Mouse (Mus musculus) forebrain, postnatal 0 days (tissue): ENCODE data around the gene Usp15. TPM values are rescaled to one million over a fixed set of nuclear protein-coding genes. Genes with fewer than 3 reads are reported as not detected.
A peak's percentile ranks its signal among the peaks of the same experiment; 100 is the strongest.

ENCODE experiments used
- ATAC-seq: fragments of 200-750 bp; cut with Nextera tagmentation; 2 replicates; pipeline ENCODE4 v1.8.0; 2017; ENCODE audit warnings: mild to moderate bottlenecking, moderate library complexity
- DNase-seq: peaks from one replicate; pipeline ENCODE4 v3.0.0-alpha.2; 2015
- H3K27ac ChIP-seq: fragments of 300-500 bp; sonication (generic); 2 replicates; pipeline ENCODE4 v1.5.1; 2014; ENCODE audit warnings: low read depth, mild to moderate bottlenecking, antibody characterized with exemption, low read length, moderate library complexity, mixed read lengths
- H3K27me3 ChIP-seq: fragments of 300-500 bp; sonication (generic); 2 replicates; pipeline ENCODE4 v1.6.1; 2014; ENCODE audit warnings: mild to moderate bottlenecking, low read length, mixed read lengths; ENCODE audit not compliant: insufficient read depth
- H3K36me3 ChIP-seq: fragments of 300-500 bp; sonication (generic); 2 replicates; pipeline ENCODE4 v1.6.1; 2014; ENCODE audit warnings: mild to moderate bottlenecking, moderate library complexity; ENCODE audit not compliant: insufficient read depth
- H3K4me1 ChIP-seq: fragments of 300-500 bp; sonication (generic); 2 replicates; pipeline ENCODE4 v1.6.1; 2014; ENCODE audit warnings: antibody characterized with exemption; ENCODE audit not compliant: insufficient read depth
- H3K4me2 ChIP-seq: fragments of 300-500 bp; sonication (generic); 2 replicates; pipeline ENCODE4 v1.6.1; 2014; ENCODE audit warnings: low read depth, mild to moderate bottlenecking, moderate library complexity
- H3K4me3 ChIP-seq: fragments of 300-500 bp; sonication (generic); 2 replicates; pipeline ENCODE4 v1.5.1; 2014; ENCODE audit warnings: low read depth, low read length, mixed read lengths
- H3K9ac ChIP-seq: fragments of 300-500 bp; sonication (generic); 2 replicates; pipeline ENCODE4 v1.6.1; 2014; ENCODE audit warnings: mild to moderate bottlenecking
- H3K9me3 ChIP-seq: fragments of 300-500 bp; sonication (generic); 2 replicates; pipeline ENCODE4 v1.6.1; 2016; ENCODE audit warnings: low read length
- CTCF ChIP-seq: sonication (generic); IDR thresholded peaks from 2 replicates; pipeline ENCODE4 v1.5.1; 2016; ENCODE audit warnings: antibody characterized with exemption, control low read depth, low read depth
- WGBS: fragments of 180-500 bp; shearing (Covaris S2); extraction: QIAGEN DNeasy Blood & Tissue Kit; methylation state at CpG from one replicate; pipeline ENCODE4 v1.1.7; 2014; 5-methylcytosine and 5-hydroxymethylcytosine counted together
- microRNA-seq, 2 experiments: library from miRNA; unstranded; fragments of <30 nt; microRNA quantifications; one replicate each; pipeline ENCODE4; 2016
- polyA plus RNA-seq: library from polyadenylated mRNA; unstranded; fragments of >200 nt; fragmentation: Nextera tagmentation; extraction: Ambion mirVana; gene quantifications from 2 replicates; pipeline ENCODE4 v1.2.1, GENCODE M21; 2015
- total RNA-seq: library from RNA; depleted of rRNA; stranded (reverse); fragments of >200 nt; gene quantifications from 2 replicates; pipeline ENCODE4 v1.2.3, GENCODE M21; 2014; rRNA removed

The Usp15 gene
- total and polyA plus RNA-seq, 2 experiments from 2014 or later: 54.1 to 72.8 TPM

- DNase-seq (no peak), ATAC-seq (no peak)
- Histone ChIP-seq H3K4me2 (no peak overlapping the region), H3K9ac (no peak overlapping the region), H3K27me3 (no peaks in the 10 kb centered on the region), H3K27ac (no peak overlapping the region), H3K4me1 (no peaks in the 10 kb centered on the region), H3K36me3 (peaks cover 5% of the 10 kb centered on the region; the same call in 1 of the 2 replicates), H3K9me3 (no peaks in the 10 kb centered on the region), H3K4me3 (no peak overlapping the region)
- no peak for TF ChIP-seq CTCF
- WGBS: 95% methylated on average over 6 of the region's 6 CpGs
Measured at GRCm38 (mm10) chr10:123060831-123061230, 136.0 kb downstream of the Usp15 start.

DNA sequence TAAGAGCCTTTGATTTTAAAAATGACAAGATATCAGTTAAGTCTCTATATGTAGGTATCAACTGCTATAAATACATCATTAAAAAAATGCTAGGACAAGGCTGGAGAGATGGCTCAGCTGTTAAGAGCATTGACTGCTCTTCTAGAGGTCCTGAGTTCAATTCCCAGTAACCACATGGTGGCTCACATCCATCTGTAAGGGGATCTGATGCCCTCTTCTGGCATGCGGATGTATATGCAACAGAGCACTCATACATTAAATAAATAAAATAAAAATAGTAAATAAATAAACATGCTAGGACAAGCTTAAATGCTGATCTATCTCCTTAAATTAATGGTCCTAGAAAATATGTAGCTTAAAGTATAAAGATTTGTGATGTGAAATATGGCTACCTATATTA lies 139.7 kb downstream of the Usp15 start:
- no peak overlapping the region for H3K27ac ChIP-seq
- WGBS: 90% methylated on average over 1 of the region's 1 CpGs
- no peak for ATAC-seq
- peaks cover 5% of the 10 kb centered on the region; the same call in 1 of the 2 replicates for H3K36me3 ChIP-seq
- H3K4me2 ChIP-seq: no peak overlapping the region
- no peaks in the 10 kb centered on the region for H3K4me1 ChIP-seq
- H3K4me3 ChIP-seq: no peak overlapping the region
- DNase-seq: no peak
- H3K9ac ChIP-seq: no peak overlapping the region
- TF ChIP-seq CTCF: peak; percentile 30; the same call in 1 of the 2 replicates
- no peaks in the 10 kb centered on the region for H3K9me3 ChIP-seq
- H3K27me3 ChIP-seq: no peaks in the 10 kb centered on the region

DNA sequence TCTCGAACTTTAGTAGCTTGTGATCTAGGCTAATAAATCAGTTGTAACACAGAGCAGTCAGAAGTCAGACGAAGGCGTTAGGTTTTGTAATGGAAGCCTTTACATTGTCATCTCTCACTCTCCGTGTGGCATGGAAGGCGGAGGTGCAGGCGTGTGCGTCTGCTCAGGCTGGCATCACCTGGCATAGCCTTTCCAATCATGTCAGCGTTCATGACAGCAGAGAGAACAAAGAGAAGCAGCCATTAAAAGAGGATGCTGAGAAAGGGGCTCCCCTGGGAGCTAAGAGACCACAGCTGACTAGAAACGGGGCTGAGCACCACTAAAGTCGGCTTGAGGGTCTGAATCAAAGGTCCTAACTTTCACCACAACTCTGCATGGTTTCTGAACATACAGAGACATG lies 140.3 kb downstream of the Usp15 start:
- Histone ChIP-seq H3K4me2 (no peak overlapping the region), H3K9me3 (no peaks in the 10 kb centered on the region), H3K9ac (no peak overlapping the region), H3K36me3 (peaks cover 5% of the 10 kb centered on the region; the same call in 1 of the 2 replicates), H3K27me3 (no peaks in the 10 kb centered on the region), H3K4me3 (no peak overlapping the region), H3K27ac (no peak overlapping the region), H3K4me1 (no peaks in the 10 kb centered on the region)
- no peak for DNase-seq
- WGBS: 77% methylated on average over 10 of the region's 10 CpGs
- no peak for ATAC-seq
- TF ChIP-seq CTCF: no peak

GRCm38 (mm10) chr10:123055205-123056000 lies 141.4 kb downstream of the Usp15 start:
- H3K9me3 ChIP-seq: no peaks in the 10 kb centered on the region
- no peak overlapping the region for H3K9ac ChIP-seq
- no peak overlapping the region for H3K27ac ChIP-seq
- no peak overlapping the region for H3K4me2 ChIP-seq
- H3K4me1 ChIP-seq: no peaks in the 10 kb centered on the region
- no peak overlapping the region for H3K4me3 ChIP-seq
- TF ChIP-seq CTCF: no peak
- ATAC-seq: no peak
- peaks cover 11% of the 10 kb centered on the region; the same call in 1 of the 2 replicates for H3K36me3 ChIP-seq
- no peak for DNase-seq
- 83% methylated on average over 9 of the region's 9 CpGs for WGBS
- H3K27me3 ChIP-seq: no peaks in the 10 kb centered on the region

Small RNA genes lying within 50 kb of the gene (microRNA-seq; reads per million reads assigned to microRNA genes)
- gene Gm27920: 0 to 0.73 reads per million in 2 experiments

Other genes starting within 250 kb of the Usp15 start
- gene Mon2, start 120.5 kb downstream of the Usp15 start, total RNA-seq: 41.3 and 58.7 TPM in 2 replicates
- gene Mon2, start 120.5 kb downstream of the Usp15 start, polyA plus RNA-seq: 12.4 and 15.1 TPM in 2 replicates
- gene Fam19a2, start 67.0 kb upstream of the Usp15 start, total RNA-seq: 134 and 138 TPM in 2 replicates
- 62.0 and 62.9 TPM in 2 replicates for gene Fam19a2, start 67.0 kb upstream of the Usp15 start, polyA plus RNA-seq